Mouse (Mus musculus) embryonic facial prominence, embryonic 14.5 days (tissue): ENCODE measurements at regions not wholly inside any gene's neighbourhood (a gene's known extent, or its start where the extent isn't known, plus 50 kb on each side); places are given as distances from the start of the nearest gene placed in this dataset.
A peak's percentile ranks its signal among the peaks of the same experiment; 100 is the strongest.

Experiments
- ATAC-seq: fragments of 200-750 bp; cut with Nextera tagmentation; 2 replicates; pipeline ENCODE4 v1.8.0; 2017; ENCODE audit warnings: low read depth, moderate number of reproducible peaks, moderate TSS enrichment
- DNase-seq: peaks from one replicate; pipeline ENCODE4 v3.0.0-alpha.2; 2015; ENCODE audit warnings: low spot score
- H3K27ac ChIP-seq: fragments of 300-500 bp; sonication (generic); replicated peaks from 2 replicates; pipeline ENCODE4 v1.5.1; 2014; ENCODE audit warnings: low read depth, mild to moderate bottlenecking, low read length, moderate library complexity
- H3K27me3 ChIP-seq: fragments of 300-500 bp; sonication (generic); replicated peaks from 2 replicates; pipeline ENCODE4 v1.6.1; 2014; ENCODE audit warnings: low read length; ENCODE audit not compliant: control insufficient read depth, insufficient read depth
- H3K36me3 ChIP-seq: fragments of 300-500 bp; sonication (generic); 2 replicates; pipeline ENCODE4 v1.6.1; 2014; ENCODE audit warnings: low read length, mixed read lengths; ENCODE audit not compliant: control insufficient read depth, insufficient read depth
- H3K4me1 ChIP-seq: fragments of 300-500 bp; sonication (generic); 2 replicates; pipeline ENCODE4 v1.6.1; 2014; ENCODE audit warnings: antibody characterized with exemption, low read length; ENCODE audit not compliant: control insufficient read depth, insufficient read depth
- H3K4me2 ChIP-seq: fragments of 300-500 bp; sonication (generic); 2 replicates; pipeline ENCODE4 v1.6.1; 2014; ENCODE audit warnings: low read depth, mild to moderate bottlenecking, low read length, moderate library complexity, mixed read lengths
- H3K4me3 ChIP-seq: fragments of 300-500 bp; sonication (generic); 2 replicates; pipeline ENCODE4 v1.5.1; 2014; ENCODE audit warnings: low read depth, mild to moderate bottlenecking, low read length
- H3K9ac ChIP-seq: fragments of 300-500 bp; sonication (generic); 2 replicates; pipeline ENCODE4 v1.6.1; 2014; ENCODE audit warnings: low read depth, mild to moderate bottlenecking, low read length, moderate library complexity, mixed read lengths
- H3K9me3 ChIP-seq: fragments of 300-500 bp; sonication (generic); 2 replicates; pipeline ENCODE4 v1.6.1; 2016; ENCODE audit warnings: low read length; ENCODE audit not compliant: control insufficient read depth
- WGBS: fragments of 180-500 bp; shearing (Covaris S2); extraction: QIAGEN DNeasy Blood & Tissue Kit; methylation state at CpG from one replicate; pipeline ENCODE4 v1.1.7; 2014; 5-methylcytosine and 5-hydroxymethylcytosine counted together

DNA sequence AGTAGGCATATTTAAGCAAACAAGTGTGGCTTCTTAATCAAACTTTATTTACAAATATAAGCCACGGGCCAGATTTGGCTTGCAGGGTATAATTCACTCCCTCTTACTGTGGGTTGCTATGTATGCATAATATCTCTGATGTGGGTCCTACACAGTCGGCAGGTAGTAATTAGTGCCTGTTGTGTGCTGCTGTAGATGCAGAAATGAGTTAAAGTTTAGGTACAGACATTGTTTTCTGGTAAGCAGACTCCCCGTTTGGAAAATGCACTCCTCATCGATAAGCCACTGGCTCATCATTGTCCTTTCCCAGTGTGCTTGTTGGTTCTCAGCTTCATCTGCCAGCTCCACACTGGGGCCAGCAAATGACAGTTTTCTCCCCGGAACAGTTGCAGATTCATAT is 113.4 kb upstream of the Lyplal1 start:
- H3K27ac ChIP-seq = no peak overlapping the region; the same call in 1 of the 2 replicates
- 74% methylated on average over 5 of the region's 5 CpGs for WGBS

DNA sequence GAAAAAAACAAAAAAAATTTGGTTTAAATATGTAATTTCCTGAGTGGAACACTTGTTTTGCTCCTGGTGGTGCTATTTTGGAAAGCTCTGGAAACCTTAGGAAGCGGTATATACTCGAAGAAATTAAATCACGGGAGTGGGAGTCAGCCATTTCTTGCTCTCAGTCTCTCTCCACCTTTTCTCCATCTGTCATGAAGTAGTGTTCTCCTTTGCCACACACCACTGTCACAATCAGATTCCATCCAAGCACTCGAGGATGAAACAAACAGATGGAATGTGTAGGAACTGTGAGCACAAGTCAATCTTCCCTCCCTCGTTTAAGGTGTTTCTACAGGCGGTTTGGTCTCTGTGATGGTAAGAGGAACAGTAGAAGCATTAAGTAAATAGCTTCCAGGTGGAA is 112.7 kb upstream of the Lyplal1 start:
- no peak for ATAC-seq
- Histone ChIP-seq H3K9ac (no peak overlapping the region), H3K27me3 (no peaks in the 10 kb centered on the region), H3K27ac (no peak overlapping the region), H3K4me1 (no peaks in the 10 kb centered on the region), H3K36me3 (no peaks in the 10 kb centered on the region), H3K9me3 (no peaks in the 10 kb centered on the region), H3K4me3 (no peak overlapping the region), H3K4me2 (no peak overlapping the region)
- no peak for DNase-seq
- WGBS = 65% methylated on average over 6 of the region's 6 CpGs

More for the DNA sequence above, 113.4 kb upstream of the Lyplal1 start:
- Histone ChIP-seq H3K27me3 (no peaks in the 10 kb centered on the region), H3K9ac (no peak overlapping the region), H3K4me3 (no peak overlapping the region), H3K4me2 (no peak overlapping the region), H3K36me3 (no peaks in the 10 kb centered on the region), H3K9me3 (no peaks in the 10 kb centered on the region), H3K4me1 (no peaks in the 10 kb centered on the region)
- ATAC-seq = no peak
- no peak for DNase-seq

DNA sequence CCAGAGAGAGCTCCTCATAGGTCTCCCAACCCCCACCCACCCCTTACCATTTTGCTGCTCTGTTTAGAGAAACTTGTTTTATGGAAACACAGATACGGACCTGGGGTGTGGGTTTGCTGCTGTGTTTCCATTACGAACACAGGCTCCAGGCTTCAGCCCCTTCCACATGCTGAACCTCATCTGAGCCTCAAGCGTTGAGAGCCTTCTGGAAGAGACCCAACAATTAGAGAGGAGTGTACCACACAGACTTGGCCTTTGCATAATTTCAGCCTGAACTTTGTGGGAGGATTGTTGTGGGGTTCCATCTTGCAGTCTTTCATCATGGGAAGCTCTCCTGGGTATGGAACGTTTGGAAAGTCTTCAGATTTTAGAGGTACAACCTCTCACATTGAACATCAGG is 111.3 kb upstream of the Lyplal1 start:
- Histone ChIP-seq H3K4me1 (no peaks in the 10 kb centered on the region; the same call in 1 of the 2 replicates), H3K9me3 (no peaks in the 10 kb centered on the region), H3K4me3 (no peak overlapping the region), H3K27ac (no peak overlapping the region), H3K9ac (no peak overlapping the region), H3K4me2 (no peak overlapping the region), H3K36me3 (no peaks in the 10 kb centered on the region), H3K27me3 (no peaks in the 10 kb centered on the region)
- 59% methylated on average over 4 of the region's 4 CpGs for WGBS
- DNase-seq = peak; percentile 80
- ATAC-seq = no peak

DNA sequence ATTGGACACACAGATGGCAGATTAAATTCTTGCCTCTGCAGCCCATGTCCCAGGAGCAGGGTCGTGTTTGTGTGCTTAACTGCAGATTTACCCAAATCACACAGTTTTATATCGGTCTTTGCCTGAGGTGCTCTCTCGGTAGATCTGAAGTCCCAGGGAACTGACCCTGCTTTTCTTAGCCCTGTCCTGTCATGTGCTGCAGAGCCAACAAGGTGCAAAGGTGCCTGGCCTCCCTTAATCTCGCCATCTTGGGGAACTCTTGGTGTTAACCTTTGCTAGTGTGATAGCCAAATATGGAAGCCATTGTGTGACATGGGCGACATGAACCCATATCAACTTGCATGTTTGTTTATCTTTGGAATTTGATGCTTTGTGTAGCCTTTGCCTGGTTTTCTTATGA is 107.1 kb upstream of the Lyplal1 start:
- ATAC-seq (no peak), DNase-seq (no peak)
- Histone ChIP-seq H3K36me3 (no peaks in the 10 kb centered on the region), H3K27ac (0 out of 2 replicates have a peak overlapping the region, but pooled peaks have one; percentile 41), H3K4me2 (no peak overlapping the region), H3K4me1 (no peaks in the 10 kb centered on the region; the same call in 1 of the 2 replicates), H3K9me3 (no peaks in the 10 kb centered on the region), H3K27me3 (no peaks in the 10 kb centered on the region), H3K9ac (no peak overlapping the region), H3K4me3 (no peak overlapping the region)
- 45% methylated on average over 5 of the region's 5 CpGs for WGBS

DNA sequence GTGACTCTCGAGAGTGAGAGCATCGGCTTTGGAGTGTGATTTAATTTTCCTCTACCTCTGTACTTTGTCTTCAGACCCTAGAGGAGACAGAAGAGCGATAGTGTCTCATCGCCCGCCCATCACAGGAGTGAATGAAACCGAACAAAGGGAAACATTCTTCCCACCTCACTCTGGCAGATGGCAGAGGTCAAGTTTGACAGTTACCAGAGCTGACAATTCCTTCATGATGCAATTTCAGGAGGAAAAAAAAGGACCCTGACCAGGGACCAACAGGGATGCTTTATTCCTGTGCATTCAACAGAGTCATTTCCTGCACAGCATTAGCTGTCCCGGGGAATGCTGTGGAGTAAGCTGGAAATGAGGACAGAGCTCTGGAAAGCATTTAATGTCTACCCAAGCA is 106.3 kb upstream of the Lyplal1 start:
- ATAC-seq = peak; percentile 81; the same call in 1 of the 2 replicates

DNA sequence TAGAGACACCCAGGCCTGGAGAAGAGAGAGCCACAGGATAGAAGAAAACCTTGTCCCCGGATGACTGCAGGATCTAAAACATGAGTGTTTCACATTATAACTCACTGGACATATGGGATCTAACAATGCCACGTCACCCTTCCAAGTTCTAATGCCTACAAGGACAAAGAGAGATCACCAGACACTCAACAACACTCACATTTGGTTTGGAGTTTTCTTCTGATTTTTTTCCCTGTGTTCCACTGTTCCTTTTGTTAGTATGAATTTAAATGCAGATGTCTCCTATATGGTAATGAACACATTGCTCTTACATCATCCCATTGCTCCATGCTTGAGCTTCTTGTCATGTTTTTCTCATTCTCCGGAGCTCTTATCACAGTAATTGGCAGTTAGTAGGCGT is 101.9 kb upstream of the Lyplal1 start:
- no peaks in the 10 kb centered on the region for H3K27me3 ChIP-seq
- no peaks in the 10 kb centered on the region; the same call in 1 of the 2 replicates for H3K4me1 ChIP-seq
- DNase-seq (no peak), ATAC-seq (no peak)
- no peaks in the 10 kb centered on the region for H3K36me3 ChIP-seq
- WGBS = 79% methylated on average over 4 of the region's 4 CpGs
- H3K27ac ChIP-seq = no peak overlapping the region
- no peak overlapping the region for H3K9ac ChIP-seq
- no peak overlapping the region for H3K4me3 ChIP-seq
- H3K4me2 ChIP-seq = no peak overlapping the region
- no peaks in the 10 kb centered on the region for H3K9me3 ChIP-seq

More for the DNA sequence above, 106.3 kb upstream of the Lyplal1 start:
- no peaks in the 10 kb centered on the region for H3K27me3 ChIP-seq
- peak; percentile 71 for DNase-seq
- no peak overlapping the region for H3K9ac ChIP-seq
- 0 out of 2 replicates have a peak overlapping the region, but pooled peaks have one; percentile 3 for H3K27ac ChIP-seq
- no peak overlapping the region for H3K4me3 ChIP-seq
- WGBS = 35% methylated on average over 7 of the region's 7 CpGs
- H3K4me2 ChIP-seq = no peak overlapping the region
- H3K9me3 ChIP-seq = no peaks in the 10 kb centered on the region
- no peaks in the 10 kb centered on the region; the same call in 1 of the 2 replicates for H3K4me1 ChIP-seq
- no peaks in the 10 kb centered on the region for H3K36me3 ChIP-seq

DNA sequence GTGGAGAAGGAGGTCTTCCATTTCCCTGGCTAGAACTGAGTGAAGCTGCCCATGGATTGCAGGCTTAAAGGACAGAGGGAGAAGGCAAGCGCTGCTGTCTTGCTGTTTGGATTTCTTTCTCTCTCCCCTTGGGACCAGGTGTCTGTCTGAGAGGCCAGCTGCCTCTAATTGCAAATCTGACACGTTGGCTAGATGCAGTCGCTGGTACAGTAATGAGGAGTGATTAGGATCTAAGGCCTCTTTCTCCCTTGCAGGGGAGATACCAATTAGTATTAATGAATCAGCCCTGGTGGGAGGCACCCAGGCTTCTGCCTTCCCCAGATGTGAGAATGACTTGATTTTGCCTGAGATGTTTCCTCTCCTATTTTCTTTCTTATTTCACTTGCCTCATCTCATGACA is 100.1 kb upstream of the Lyplal1 start:
- DNase-seq = peak; percentile 62
- Histone ChIP-seq H3K4me1 (no peaks in the 10 kb centered on the region), H3K4me3 (no peak overlapping the region), H3K9me3 (peaks cover 6% of the 10 kb centered on the region; the same call in 1 of the 2 replicates), H3K4me2 (no peak overlapping the region), H3K9ac (no peak overlapping the region), H3K27ac (no peak overlapping the region), H3K36me3 (no peaks in the 10 kb centered on the region), H3K27me3 (no peaks in the 10 kb centered on the region)
- peak; percentile 86; the same call in 1 of the 2 replicates for ATAC-seq
- 16% methylated on average over 3 of the region's 3 CpGs for WGBS

DNA sequence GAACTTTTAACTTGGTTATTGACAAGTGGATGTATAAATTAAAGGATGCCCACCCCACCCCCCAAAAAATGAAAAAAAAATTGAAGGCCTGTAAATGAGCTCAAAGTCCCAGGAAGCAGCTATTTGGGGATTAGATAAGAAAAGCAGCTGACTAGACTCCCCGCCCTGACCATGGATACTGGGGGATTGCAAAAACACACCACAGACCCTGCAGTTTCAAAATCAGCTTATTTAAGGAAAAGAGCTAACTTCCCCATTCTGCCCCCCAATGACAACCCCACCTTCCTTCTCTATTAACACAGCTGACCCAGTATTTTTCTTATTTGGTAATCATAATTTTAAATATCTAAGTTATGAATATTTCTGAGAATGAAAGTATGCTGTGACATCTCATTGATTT is 87.0 kb upstream of the Lyplal1 start:
- Histone ChIP-seq H3K4me3 (no peak overlapping the region), H3K4me1 (no peaks in the 10 kb centered on the region), H3K9ac (no peak overlapping the region), H3K27ac (no peak overlapping the region), H3K27me3 (no peaks in the 10 kb centered on the region), H3K4me2 (no peak overlapping the region), H3K36me3 (no peaks in the 10 kb centered on the region), H3K9me3 (no peaks in the 10 kb centered on the region)
- DNase-seq (no peak), ATAC-seq (no peak)
- WGBS = 83% methylated on average over 1 of the region's 1 CpGs

DNA sequence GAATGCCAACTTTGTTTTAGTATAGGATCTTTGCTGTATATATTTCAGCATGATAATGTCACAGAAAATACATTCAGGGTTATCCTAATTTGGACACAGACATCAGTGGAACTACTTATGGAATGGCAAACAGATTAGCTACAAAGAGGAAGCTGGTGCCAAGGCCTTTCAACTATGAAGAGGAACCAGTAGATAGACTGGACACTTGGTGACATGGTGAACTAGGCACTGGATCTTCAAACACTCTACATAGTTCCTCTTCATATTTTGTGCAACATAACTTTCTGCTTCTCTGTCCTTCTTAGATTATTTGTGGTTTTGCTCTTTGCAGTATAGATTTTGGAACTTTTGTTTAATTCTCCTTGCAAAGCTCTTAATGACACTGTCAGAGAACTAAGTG is 85.4 kb upstream of the Lyplal1 start:
- Histone ChIP-seq H3K9ac (no peak overlapping the region), H3K4me2 (no peak overlapping the region), H3K4me3 (no peak overlapping the region), H3K27me3 (no peaks in the 10 kb centered on the region), H3K27ac (no peak overlapping the region), H3K9me3 (no peaks in the 10 kb centered on the region), H3K36me3 (no peaks in the 10 kb centered on the region), H3K4me1 (no peaks in the 10 kb centered on the region)
- ATAC-seq (no peak), DNase-seq (no peak)
